ENCODE assay signal across 8 mouse cellular contexts in the genomic region with DNA sequence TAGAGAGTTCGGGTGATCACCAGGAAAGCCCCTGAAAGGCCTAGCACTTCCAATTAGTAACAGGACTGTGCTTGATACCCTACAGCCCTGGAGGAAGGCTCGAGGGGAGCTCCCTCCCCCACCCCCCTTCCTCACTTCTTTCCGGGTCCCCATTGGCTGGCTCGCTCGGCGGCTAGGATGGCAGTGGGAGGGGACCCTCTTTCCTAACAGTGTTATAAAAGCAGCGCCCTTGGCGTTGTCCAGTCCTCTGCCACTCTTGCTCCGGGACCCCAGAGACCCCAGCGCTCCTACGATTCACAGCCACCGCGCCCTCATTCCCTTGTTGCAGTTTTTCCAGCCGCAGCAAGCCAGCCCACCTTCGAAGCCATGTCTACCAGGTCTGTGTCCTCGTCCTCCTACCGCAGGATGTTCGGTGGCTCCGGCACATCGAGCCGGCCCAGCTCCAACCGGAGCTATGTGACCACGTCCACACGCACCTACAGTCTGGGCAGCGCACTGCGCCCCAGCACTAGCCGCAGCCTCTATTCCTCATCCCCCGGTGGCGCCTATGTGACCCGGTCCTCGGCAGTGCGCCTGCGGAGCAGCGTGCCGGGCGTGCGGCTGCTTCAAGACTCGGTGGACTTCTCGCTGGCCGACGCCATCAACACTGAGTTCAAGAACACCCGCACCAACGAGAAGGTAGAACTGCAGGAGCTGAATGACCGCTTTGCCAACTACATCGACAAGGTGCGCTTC. TPM values are rescaled to one million over a fixed set of nuclear protein-coding genes. Genes with fewer than 3 reads are reported as not detected.
DNase-seq lines count a peak whose midpoint lies in the region; ATAC-seq lines count a peak whose summit lies in the region.

No protein-coding gene starts in this region.

- no peaks in the 10 kb centered on the region for H3K9me3 ChIP-seq in neural tube, embryonic 13.5 days

- H3K36me3 ChIP-seq in neural tube, embryonic 13.5 days = peaks cover 13% of the 10 kb centered on the region

- ATAC-seq in neural tube, embryonic 13.5 days (ENCODE audit: low read depth) = peak; percentile 92

- under 1% methylated on average over 46 of the region's 46 CpGs for WGBS in neural tube, embryonic 13.5 days

- peak overlapping the region; percentile 93 for H3K9ac ChIP-seq in neural tube, embryonic 13.5 days

- H3K27ac ChIP-seq in neural tube, embryonic 13.5 days (replicated peaks) = peak overlapping the region; percentile 96

- peak overlapping the region; percentile 78 for H3K4me2 ChIP-seq in neural tube, embryonic 13.5 days

- H3K4me1 ChIP-seq in neural tube, embryonic 13.5 days (replicated peaks) = peaks cover 46% of the 10 kb centered on the region

- H3K27me3 ChIP-seq in neural tube, embryonic 13.5 days = no peaks in the 10 kb centered on the region

- peak overlapping the region; percentile 80 for H3K4me3 ChIP-seq in neural tube, embryonic 13.5 days

- peak; percentile 88 for DNase-seq in CD4-positive helper T cell, adult 2 months (ENCODE audit: low read depth, low spot score)
- DNase-seq in adrenal gland, adult 2 months = peak; percentile 77
- peak; percentile 83 for DNase-seq in embryo, embryonic 11.5 days (ENCODE audit: low read depth, low spot score)
- peak; percentile 89 to 93 for DNase-seq in heart, adult 9 months (ENCODE audit: low spot score in 2 of 2)
- DNase-seq in kidney, adult 9 months = peak; percentile 46
- peak; percentile 87 for DNase-seq in lung, adult 18-20 months
- peak; percentile 81 for DNase-seq in testis, postnatal 14 days (ENCODE audit: low spot score)

RNA-seq across cellular contexts. Expression of a gene that starts 0.5 kb away (rescaled TPM):
- 100 to 1,000 TPM; 137 to 269 TPM for total RNA-seq in adrenal gland, adult 2 months (2021)
- 661 and 728 TPM in 2 replicates for polyA plus RNA-seq in adrenal gland, adult 2 months (2012; rRNA removed)
- polyA plus RNA-seq in neural tube, embryonic 13.5 days (2015; fragmentation: Nextera tagmentation; extraction: Ambion mirVana) = 952 and 963 TPM in 2 replicates

RNA-seq across cellular contexts. Expression of a gene that starts 29.8 kb away (rescaled TPM):
- 1 to 10 TPM; 2.4 to 7.8 TPM for total RNA-seq in adrenal gland, adult 2 months (2021)
- 0.49 and 0.77 TPM in 2 replicates for polyA plus RNA-seq in adrenal gland, adult 2 months (2012; rRNA removed)
- polyA plus RNA-seq in neural tube, embryonic 13.5 days (2015; fragmentation: Nextera tagmentation; extraction: Ambion mirVana) = 7.5 and 9.9 TPM in 2 replicates

Comparison
In these comparisons a context has a peak if more than half of its experiments do, and no peak if none do; other contexts are left out.
1. Peak in every context shown above with its lines: DNase-seq, ATAC-seq, H3K4me3 ChIP-seq and H3K27ac ChIP-seq.